Mouse (Mus musculus) ovary, adult 2 months (tissue): ENCODE results near the gene Dtnbp1. TPM values are rescaled to one million over a fixed set of nuclear protein-coding genes. Genes with fewer than 3 reads are reported as not detected.

ENCODE experiments used
- polyA plus RNA-seq: library from polyadenylated mRNA; depleted of rRNA; stranded (reverse); fragments of >200 nt; gene quantifications from 2 replicates; pipeline ENCODE4 v1.2.3, GENCODE M21; 2012; rRNA removed

Dtnbp1 gene
- polyA plus RNA-seq: 53.1 and 65.7 TPM in 2 replicates

GRCm38 (mm10) chr13:45001911-45002615 is at the start of gene Dtnbp1:
TSS of gene Dtnbp1 (minus strand) at chr13:45002147.

Other genes with a start within 250 kb of the Dtnbp1 start
- gene Gm9817, start 76.5 kb upstream of the Dtnbp1 start, polyA plus RNA-seq: 0.43 and 0.94 TPM in 2 replicates